Mouse (Mus musculus) ovary, adult 10 weeks (tissue): Measurements from ENCODE around the gene Tmprss11d. TPM values are rescaled to one million over a fixed set of nuclear protein-coding genes. Genes with fewer than 3 reads are reported as not detected.

Experiments
- polyA plus RNA-seq: library from polyadenylated mRNA; stranded (reverse); fragments of 350-450 nt; fragmentation: Illumina TruSeq; extraction: RNeasy Lipid Tissue Mini Kit (QIAGEN cat#74804); gene quantifications from one replicate; pipeline ENCODE4 v1.2.3, GENCODE M21; 2014

Gene Tmprss11d
- not detected for polyA plus RNA-seq

DNA sequence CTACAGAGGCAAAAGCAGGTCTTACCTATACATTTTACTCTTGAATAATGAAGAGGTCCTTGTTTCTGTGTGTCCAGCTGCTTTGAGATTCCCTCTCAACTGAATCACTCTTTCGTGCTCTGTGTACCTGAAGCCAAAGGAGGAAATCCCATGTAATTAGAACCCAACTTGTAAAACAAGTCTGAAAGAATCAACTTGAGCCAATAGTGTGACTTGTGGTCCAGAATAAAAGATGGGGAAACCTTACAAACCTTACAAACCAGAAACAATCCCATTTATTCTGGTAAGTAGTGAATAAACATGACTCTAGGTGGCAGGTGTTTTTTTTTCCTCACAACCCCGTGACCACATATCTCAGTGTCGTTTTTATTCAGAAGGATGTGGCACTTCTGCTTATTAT is at the start of gene Tmprss11d:
Gene Tmprss11d (minus strand): TSS at position 101 of the 400 bp plus-strand sequence.

DNA sequence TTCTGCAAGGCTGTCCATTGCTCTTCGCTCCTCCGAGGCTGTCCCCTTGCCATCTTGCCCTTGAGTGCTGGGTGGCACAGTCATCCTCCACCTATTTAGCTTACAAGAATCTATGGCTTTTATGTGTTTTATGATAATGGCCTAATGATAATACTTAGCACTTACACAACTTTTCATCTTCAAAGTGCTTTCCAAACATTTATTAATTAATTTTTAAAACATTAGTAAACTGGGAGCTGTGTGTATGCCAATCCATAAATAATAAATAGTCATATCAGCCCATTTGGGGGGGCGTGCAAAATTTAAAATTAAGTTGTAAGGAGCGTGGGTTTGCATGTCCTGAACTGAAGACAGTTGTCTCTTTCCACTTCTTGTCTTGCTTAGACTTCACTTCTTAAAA is 84.0 kb downstream of the Tmprss11d start, which contains the start of gene Tmprss11c:
Gene Tmprss11c (minus strand): TSS at position 101 of the 400 bp plus-strand sequence.

Other genes with a start within 250 kb of the Tmprss11d start
- 93.8 TPM for gene Uba6, start 200.6 kb downstream of the Tmprss11d start, polyA plus RNA-seq
- gene Gnrhr, start 175.5 kb downstream of the Tmprss11d start, polyA plus RNA-seq: 2.3 TPM
- not detected for gene Tmprss11c, start 84.1 kb downstream of the Tmprss11d start, polyA plus RNA-seq
- gene Tmprss11a, start 95.6 kb upstream of the Tmprss11d start, polyA plus RNA-seq: 3.0 TPM
- 0.17 TPM for gene Tmprss11g, start 145.2 kb upstream of the Tmprss11d start, polyA plus RNA-seq